Mouse (Mus musculus): ENCODE results near the gene Hck.

- TF ChIP-seq CTCF (IDR thresholded peaks at IDR 0.05; ENCODE audit: low read depth) (no peak), EP300 (IDR thresholded peaks at IDR 0.05; ENCODE audit: low read depth) (no peak)
Measured at GRCm38 (mm10) chr2:153085556-153085955, 22.7 kb upstream of the Hck start.
